Mouse (Mus musculus) heart, postnatal 4 days (tissue): ENCODE results near the gene Fbxo27. TPM values are rescaled to one million over a fixed set of nuclear protein-coding genes. Genes with fewer than 3 reads are reported as not detected.
A peak's percentile ranks its signal among the peaks of the same experiment; 100 is the strongest.

Source experiments
- DNase-seq: peaks from one replicate; pipeline ENCODE4 v3.0.0; 2021
- total RNA-seq, 2 experiments: library from RNA; stranded (reverse); gene quantifications; 2 replicates each; pipeline ENCODE4 v1.2.3; 2021

The Fbxo27 gene
- total RNA-seq, 2 experiments from 2014 or later, result 2.2 TPM

GRCm38 (mm10) chr7:28702601-28703143 is 10.0 kb downstream of the Fbxo27 start:
- no peak for DNase-seq

DNA sequence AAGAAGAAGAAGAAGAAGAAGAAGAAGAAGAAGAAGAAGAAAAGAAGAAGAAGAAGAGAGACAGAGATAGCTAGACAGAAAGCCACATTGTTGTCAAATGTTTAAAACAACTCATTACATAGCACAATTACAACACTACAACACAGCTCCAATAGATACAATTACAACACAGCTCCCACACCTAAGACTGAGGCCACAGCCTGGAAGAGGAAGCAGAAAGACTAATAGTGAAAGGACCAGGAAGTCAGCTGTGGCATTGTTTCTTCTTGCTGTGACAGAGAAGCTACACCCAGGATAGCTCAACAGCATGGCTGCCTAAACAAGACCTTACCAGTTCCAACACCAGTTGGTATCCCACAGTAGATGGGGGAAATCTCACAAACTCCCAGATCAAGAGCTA is 16.8 kb downstream of the Fbxo27 start:
- no peak for DNase-seq

GRCm38 (mm10) chr7:28710962-28711361 is 18.3 kb downstream of the Fbxo27 start:
- no peak for DNase-seq

GRCm38 (mm10) chr7:28714667-28715066 is 22.0 kb downstream of the Fbxo27 start:
- no peak for DNase-seq

DNA sequence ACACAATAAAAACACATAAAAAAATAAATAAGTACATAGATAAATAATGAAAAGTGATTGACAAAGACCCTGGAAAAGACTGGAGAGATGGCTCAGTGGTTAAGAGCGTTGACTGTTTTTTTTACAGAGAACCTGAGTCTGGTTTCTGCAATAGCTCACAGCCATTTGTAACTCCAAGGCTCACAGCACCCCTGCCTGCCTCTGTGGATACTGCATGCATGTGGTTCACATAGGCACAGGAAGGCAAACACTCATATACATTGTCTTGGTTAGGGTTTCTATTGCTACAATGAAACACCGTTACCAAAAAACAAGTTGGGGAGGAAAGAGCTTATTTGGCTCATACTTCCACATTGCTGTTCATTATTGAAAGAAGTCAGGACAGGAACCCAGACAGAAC is 22.9 kb downstream of the Fbxo27 start:
- DNase-seq, result no peak

- peak; percentile 69 for DNase-seq
These were observed 24.1 kb downstream of the Fbxo27 start, which contains the start of gene Fbxo17 for GRCm38 (mm10) chr7:28716590-28717281. Gene Fbxo17, plus strand, starts transcription at chr7:28716804.

DNA sequence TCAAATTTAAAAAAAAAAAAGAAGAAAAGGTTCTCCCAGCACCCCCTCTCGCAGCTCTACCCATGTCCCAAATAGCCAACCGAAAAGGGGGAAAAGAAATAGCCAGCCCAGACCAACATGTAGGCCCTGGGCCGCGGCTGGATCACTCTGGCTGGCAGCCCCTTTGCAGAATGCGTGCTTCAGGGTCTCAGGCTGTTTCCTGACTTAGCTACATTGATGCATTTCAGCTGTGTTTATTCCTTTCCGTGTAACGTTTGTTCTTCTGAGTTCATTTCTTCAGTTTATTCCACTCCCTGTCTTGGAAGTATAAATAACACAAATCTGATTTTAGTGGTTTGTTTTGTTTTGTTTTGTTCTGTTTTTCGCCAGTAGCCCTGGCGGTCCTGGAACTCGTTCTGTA is 25.1 kb downstream of the Fbxo27 start:
- no peak for DNase-seq

DNA sequence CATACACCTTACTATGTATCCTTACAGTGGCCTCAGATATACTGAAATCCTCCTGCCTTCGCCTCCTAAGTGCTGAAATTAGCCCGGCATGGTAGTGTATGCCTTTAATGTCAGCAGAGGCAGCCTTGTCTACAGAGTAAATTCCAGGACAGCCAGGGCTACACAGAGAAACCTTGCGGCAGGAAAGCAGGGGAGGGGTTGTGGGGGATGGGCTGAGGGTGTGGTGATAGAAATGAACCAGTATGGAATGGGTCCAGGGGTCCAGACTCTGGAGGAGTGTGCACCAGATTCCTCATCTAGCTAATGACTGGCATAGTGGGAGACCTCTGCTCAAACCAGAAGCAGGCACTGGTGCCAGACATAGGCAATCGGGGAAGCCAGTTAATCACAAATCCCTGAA is 26.5 kb downstream of the Fbxo27 start:
- no peak for DNase-seq

- DNase-seq, result no peak
These were observed 27.0 kb downstream of the Fbxo27 start for GRCm38 (mm10) chr7:28719650-28720049.

DNA sequence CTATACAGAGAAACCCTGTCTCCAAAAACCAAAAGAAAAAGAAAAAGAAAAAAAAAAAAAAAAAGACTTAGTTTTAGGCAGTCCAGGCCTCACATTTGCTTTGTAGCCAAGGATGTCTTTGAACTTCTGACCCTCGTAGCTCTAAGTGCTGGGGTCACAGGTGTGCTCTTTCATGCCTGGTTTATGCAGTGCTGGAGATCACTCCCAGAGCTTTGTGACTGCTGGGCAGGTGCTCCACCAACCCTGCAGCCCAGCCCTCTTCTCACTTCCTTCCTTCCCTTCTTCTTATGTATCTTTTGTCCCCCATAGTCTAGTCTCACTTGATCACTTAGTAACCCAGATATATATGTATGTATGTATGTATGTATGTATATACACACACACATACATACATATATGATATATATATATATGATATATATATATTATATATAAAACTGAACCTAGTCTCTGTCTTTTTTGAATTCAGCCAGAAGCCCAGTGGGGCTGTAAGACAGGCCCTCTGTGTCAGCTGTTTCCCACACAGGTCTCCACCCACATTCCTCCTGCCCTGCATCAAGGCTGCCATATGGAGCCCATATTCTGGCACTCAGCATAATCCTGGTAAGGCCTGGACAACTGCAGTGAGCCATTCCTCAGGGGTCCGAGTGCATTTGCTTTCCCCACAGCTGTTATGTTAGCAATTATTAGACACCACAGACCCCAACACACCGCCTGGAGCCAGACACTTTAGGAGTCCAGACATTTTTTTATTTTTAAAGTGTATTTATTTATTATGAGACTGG is 28.3 kb downstream of the Fbxo27 start:
- no peak for DNase-seq

DNA sequence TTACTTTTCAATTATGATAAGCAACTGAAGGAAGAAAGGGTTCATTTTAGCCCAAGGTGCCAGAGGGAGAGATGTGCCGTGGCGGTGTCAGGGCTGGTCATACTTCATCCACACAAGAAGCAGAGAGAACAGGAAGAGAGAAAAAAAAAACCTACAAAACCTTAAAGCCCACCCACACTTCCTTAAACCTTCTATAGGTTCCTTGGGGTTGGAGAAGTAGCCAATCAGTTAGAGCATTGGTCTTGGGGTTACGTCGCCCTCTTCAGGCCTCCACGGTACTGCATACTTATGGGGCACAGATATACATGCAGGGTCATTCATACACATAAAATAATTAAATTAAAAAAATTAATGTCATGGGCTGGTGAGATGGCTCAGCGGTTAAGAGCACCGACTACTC is 29.4 kb downstream of the Fbxo27 start:
- DNase-seq, result no peak

GRCm38 (mm10) chr7:28724613-28725012 is 32.0 kb downstream of the Fbxo27 start:
- DNase-seq, result no peak

DNA sequence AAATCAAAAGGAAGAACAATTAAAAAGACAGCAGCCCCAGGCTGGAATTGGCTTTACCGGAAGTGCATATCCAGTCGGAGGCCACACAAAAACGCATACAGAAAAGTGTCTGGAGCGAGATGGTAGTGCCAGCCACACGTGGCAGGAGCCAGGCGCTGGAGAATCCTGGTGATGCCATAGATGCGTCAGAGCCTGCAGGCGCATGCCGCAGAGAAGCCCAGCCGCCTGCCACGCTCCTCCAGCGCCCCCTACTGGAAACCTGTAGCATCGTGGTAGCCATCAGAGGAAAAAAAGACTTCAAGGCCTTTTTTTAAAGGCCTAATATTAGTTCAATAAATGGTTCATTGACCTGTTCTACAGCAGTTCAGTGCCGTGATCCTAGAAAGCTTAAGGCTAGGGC is 34.0 kb downstream of the Fbxo27 start:
- DNase-seq, result peak; percentile 86

DNA sequence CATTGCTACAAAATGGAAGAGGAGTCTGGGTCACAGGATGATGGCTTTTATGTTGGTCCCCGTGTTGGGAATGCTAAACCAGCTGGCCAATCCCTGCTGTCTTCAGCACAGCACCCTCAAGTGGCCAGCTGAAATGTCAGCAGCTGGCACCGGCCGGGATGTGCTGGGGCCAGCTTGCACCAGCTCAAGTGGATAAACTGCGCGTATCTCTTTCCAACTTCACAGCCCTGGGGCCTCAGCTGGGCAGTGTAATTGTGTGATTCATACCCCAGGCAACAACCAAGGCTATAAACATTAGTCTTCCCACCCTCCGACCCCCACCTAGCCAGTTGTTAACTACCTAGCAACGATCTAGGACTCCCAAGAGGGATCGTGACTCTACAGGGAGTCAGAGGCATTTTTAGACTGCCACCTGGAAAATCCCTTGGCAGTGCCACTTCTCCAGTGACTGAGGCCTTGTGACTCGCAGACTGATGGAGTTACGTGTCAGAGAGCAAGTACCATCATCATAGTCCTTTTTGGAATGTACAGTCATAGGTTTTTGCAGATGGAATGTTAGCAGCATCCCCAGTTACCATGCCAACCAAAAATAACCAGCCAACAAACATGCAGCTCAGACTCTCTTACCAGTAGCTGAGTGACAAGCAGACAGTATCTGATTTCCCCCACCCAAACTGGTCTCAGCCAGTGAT is 35.1 kb downstream of the Fbxo27 start:
- peak; percentile 39 for DNase-seq

- peak; percentile 75 for DNase-seq
These were observed 39.9 kb downstream of the Fbxo27 start for GRCm38 (mm10) chr7:28732341-28733142.

- no peak for DNase-seq
These were observed 40.6 kb downstream of the Fbxo27 start for GRCm38 (mm10) chr7:28733211-28733610.

- DNase-seq, result no peak
These were observed 43.1 kb downstream of the Fbxo27 start for GRCm38 (mm10) chr7:28735701-28736100.

DNA sequence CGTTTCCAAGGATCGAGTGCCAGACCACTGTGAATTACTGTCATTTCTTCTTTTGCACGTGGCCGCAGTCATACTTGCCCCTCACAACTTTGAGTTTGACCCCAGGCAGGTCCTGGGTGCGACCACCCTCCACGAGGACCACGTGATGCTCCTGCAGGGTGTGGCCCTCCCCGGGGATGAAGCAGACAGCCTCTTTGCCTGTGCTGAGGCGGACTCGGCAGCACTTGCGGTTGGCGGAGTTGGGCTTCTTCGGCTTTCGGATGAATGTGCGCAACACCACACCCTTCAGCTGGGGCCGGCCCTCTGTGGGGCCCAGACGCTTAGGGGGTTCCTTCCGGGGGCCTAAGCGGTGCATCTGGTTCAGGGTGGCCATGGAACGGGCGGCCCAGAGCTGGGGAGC is 47.2 kb downstream of the Fbxo27 start:
- DNase-seq, result no peak

GRCm38 (mm10) chr7:28740949-28741348 is 48.3 kb downstream of the Fbxo27 start:
- DNase-seq, result no peak

DNA sequence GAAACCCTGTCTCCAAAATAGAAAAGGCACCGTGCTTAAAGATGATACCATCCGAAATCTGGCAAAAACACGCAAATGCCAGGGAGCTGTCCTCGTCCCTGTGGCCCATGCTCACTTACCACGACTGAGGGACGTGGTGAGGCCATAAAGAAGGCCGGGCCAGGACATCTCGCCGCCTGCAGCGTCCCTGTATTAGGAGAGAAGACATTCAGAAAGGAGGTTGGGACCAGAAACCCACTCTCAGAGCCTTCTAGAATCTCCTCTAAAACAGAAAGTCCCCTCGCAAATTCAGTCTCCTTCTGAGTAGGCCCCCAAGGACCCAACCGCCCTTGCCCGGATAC is 48.7 kb downstream of the Fbxo27 start:
- no peak for DNase-seq

GRCm38 (mm10) chr7:28741709-28742438 is 49.2 kb downstream of the Fbxo27 start, which contains the start of the genes Mrps12 and Sars2:
Gene Mrps12, minus strand, starts transcription at chr7:28741820.
Gene Sars2, plus strand, starts transcription at chr7:28741992.
- DNase-seq, result peak; percentile 95
